Mouse (Mus musculus): ENCODE measurements around the gene Haus4.

The Haus4 gene

GRCm38 (mm10) chr14:54494234-54494633 is 60.2 kb downstream of the Haus4 start:
- peak; percentile 71 to 76 for DNase-seq

- no peak for DNase-seq
Observed at GRCm38 (mm10) chr14:54493236-54493635, 61.2 kb downstream of the Haus4 start.

- no peak for DNase-seq
Observed at GRCm38 (mm10) chr14:54492345-54493131, 61.9 kb downstream of the Haus4 start.

All from cerebellum, postnatal 36 days (tissue).